Mouse (Mus musculus): ENCODE data around the gene Kdm5a. TPM values are rescaled to one million over a fixed set of nuclear protein-coding genes. Genes with fewer than 3 reads are reported as not detected.

Kdm5a gene
- polyA plus RNA-seq, 1 experiment from 2014 or later: 26.5 TPM

- Histone ChIP-seq H3K9me3 (replicated peaks) (no peaks in the 10 kb centered on the region), H3K27me3 (replicated peaks) (no peaks in the 10 kb centered on the region), H3K4me2 (peak overlapping the region; percentile 78), H3K36me3 (no peaks in the 10 kb centered on the region), H3K4me3 (replicated peaks) (peak overlapping the region; percentile 83), H3K9ac (replicated peaks) (peak overlapping the region; percentile 87), H3K27ac (replicated peaks) (peak overlapping the region; percentile 96), H3K4me1 (peaks cover 60% of the 10 kb centered on the region)
- peak; percentile 13 for ATAC-seq (ENCODE audit: low FRiP score)
- 1% methylated on average over 71 of the region's 95 CpGs for WGBS
Observed at GRCm38 (mm10) chr6:120492499-120493373, 128.8 kb downstream of the Kdm5a start.

- ATAC-seq (ENCODE audit: low FRiP score): peak; percentile 88
- H3K27me3 ChIP-seq (replicated peaks): no peaks in the 10 kb centered on the region
- H3K4me2 ChIP-seq: peak within 1 kb of the TSS; percentile 78
- H3K36me3 ChIP-seq: no peaks in the 10 kb centered on the region
- peak within 1 kb of the TSS; percentile 83 for H3K4me3 ChIP-seq (replicated peaks)
- peak within 1 kb of the TSS; percentile 87 for H3K9ac ChIP-seq (replicated peaks)
- no peaks in the 10 kb centered on the region for H3K9me3 ChIP-seq (replicated peaks)
- under 1% methylated on average over 70 of the region's 84 CpGs for WGBS
- peak within 1 kb of the TSS; percentile 96 for H3K27ac ChIP-seq (replicated peaks)
- peaks cover 60% of the 10 kb centered on the region for H3K4me1 ChIP-seq
Observed at GRCm38 (mm10) chr6:120493374-120494181, 129.7 kb downstream of the Kdm5a start, which contains the start of gene Tmem121b. TSS of gene Tmem121b (minus strand) at chr6:120493807.

Other genes starting within 250 kb of the Kdm5a start
- gene D330020A13Rik, start 69.8 kb upstream of the Kdm5a start, polyA plus RNA-seq (2015; fragmentation: Nextera tagmentation; extraction: Ambion mirVana): 0.45 TPM in 1 of 2 replicates, not detected in the other
- gene B4galnt3, start 69.6 kb upstream of the Kdm5a start, polyA plus RNA-seq (2015; fragmentation: Nextera tagmentation; extraction: Ambion mirVana): 0.24 and 0.51 TPM in 2 replicates
- gene Ccdc77, start 250 bp downstream of the Kdm5a start, polyA plus RNA-seq (2015; fragmentation: Nextera tagmentation; extraction: Ambion mirVana): 11.1 and 16.5 TPM in 2 replicates
- 4.0 and 10.4 TPM in 2 replicates for gene Il17ra, start 99.1 kb downstream of the Kdm5a start, polyA plus RNA-seq (2015; fragmentation: Nextera tagmentation; extraction: Ambion mirVana)
- gene Tmem121b, start 129.7 kb downstream of the Kdm5a start, polyA plus RNA-seq (2015; fragmentation: Nextera tagmentation; extraction: Ambion mirVana): 2.1 and 2.3 TPM in 2 replicates
- gene Hdhd5, start 167.2 kb downstream of the Kdm5a start, polyA plus RNA-seq (2015; fragmentation: Nextera tagmentation; extraction: Ambion mirVana): 16.8 and 18.8 TPM in 2 replicates